Mouse (Mus musculus) c-Kit-positive CD71-positive TER-119-positive erythroid progenitor cells, embryonic 14.5 days (primary cell): Measurements from ENCODE around the gene Ttc29.
A peak's percentile ranks its signal among the peaks of the same experiment; 100 is the strongest.

Experiments used
- DNase-seq: peaks from one replicate; pipeline ENCODE4 v3.0.0-alpha.2; 2013; ENCODE audit warnings: low spot score

The Ttc29 gene

DNA sequence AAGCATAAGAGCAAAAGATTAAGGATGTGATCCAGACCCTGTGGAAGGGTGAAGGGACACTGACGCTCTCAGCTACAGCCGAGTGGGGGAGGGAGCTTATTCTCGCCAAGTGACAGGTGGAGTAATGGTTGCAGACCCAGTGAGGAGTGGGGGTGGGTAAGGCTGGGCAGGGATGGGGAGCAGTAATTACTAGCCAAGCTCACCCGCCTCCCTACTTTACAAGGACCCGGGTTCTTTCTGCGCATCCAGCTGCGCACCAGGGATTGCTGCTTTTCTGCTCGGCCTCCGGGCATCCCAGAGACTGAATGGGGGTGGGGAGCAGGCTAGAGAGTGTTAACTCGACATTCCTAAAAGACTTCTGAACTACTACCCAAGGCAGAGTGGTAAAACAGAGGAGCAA is 213.4 kb downstream of the Ttc29 start:
- no peak for DNase-seq

DNA sequence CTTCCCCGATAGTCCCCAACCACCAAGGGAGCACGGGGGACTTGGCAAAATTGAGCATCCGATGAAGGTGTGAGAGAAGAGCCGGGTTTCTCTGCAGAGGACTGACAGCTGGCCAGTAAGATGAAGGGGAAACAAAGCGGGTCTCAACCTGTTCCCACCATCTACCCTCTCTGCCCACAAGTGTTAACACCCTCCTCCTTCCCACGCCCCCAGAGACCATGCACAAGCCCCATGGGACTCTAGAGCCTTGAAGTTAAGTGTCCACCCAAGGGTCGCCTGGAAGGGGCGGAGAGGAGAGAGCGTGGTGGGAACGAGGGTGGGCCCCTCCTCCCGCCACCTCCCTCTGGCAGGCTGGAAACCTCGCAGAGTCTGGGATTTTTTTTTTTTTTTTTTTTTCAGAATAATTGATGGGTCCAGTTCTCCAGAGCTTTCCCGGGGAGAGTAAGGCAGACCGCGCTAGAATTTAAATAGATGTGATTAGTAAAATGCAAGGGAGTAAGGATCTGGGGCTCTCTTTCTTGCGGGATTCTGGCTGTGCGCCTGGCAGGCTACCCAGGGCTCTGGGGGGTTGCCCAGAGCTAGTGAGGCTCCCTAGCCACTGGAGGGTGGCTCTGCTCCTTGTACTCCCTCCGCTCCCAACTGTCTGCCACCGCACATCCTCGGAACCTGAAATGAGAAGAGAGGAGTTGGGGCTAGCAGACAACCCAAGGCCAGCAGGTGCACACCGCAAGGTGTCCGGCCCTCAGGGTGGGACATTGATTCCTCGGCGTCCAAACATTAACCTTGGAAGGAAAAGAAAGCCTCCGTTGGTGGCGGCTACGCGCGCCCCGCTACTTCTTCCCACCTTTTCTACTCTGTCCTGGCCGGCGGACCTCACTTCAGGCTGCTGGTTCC is 214.0 kb downstream of the Ttc29 start:
- DNase-seq = no peak

DNA sequence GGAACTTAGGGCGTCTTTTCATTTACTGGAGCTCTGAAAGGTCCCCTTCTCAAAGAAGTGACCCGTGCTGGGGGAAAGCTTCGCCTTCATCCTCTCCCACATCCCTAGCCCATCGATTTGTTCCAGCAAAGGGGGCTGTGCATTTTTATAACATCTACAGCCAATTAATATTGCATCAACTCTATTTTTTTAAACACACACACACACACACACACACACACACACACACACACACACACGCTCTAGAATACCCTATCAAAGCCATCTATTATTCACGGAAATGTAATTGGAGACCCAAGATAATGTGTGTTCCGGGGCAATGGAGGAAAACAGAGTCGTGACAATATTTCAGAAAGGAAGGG is 214.7 kb downstream of the Ttc29 start:
- DNase-seq = no peak

DNA sequence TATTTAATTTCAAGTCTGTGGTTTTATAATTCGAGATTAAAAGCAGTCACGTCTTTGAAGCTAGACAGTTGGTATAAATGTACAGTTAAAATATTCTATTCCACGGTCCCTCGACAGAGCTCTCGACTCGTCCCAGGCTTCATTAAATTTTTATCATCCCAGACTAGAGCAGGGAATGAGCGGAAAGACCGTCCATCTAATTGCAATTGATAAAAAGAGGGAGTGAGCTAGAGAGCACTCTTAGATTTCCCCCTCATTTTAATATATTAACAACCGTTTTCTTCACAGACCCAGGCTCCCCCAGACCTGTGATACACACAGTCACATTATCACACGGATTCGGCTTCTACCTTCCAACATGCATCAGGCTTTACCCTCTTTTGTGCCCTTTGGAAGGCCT is 215.1 kb downstream of the Ttc29 start:
- DNase-seq = no peak

DNA sequence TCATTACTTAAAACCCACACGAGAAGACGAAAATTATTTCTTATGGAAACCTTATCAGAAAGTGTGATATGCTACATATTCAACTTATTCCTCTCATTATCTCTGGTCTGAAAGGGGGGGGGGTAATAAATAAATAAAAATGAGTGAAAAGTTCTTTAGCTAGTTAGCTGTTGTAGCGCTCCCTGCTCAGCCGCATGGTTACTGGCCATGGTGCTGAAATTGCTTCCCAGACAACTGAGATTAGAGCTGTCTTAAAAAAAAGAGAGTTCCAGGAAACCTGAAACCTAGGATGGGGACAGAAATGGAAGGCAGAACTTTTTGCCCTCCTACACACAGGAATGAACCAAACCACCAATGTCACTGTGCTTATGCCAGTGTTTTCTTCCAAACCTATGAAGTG is 218.3 kb downstream of the Ttc29 start:
- DNase-seq = peak; percentile 6

DNA sequence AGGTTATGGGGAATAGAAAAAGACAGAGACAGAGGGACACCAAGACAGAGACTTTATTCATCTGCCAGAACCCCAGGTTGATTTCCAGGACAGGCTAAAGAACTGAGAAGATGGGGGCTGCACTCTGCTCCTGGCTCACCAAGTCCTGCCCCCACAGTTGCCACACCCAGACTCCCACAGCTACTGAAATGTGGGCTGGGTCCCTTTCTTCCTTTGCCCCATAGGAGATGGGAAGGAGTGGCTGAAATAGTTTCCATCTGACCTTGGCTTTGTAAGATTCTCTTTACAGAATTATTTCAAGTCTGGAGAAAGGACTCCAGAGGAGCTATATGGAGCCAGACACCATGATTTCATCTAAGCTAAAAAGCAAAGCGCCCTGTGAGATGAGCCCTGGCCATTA is 219.4 kb downstream of the Ttc29 start:
- no peak for DNase-seq

DNA sequence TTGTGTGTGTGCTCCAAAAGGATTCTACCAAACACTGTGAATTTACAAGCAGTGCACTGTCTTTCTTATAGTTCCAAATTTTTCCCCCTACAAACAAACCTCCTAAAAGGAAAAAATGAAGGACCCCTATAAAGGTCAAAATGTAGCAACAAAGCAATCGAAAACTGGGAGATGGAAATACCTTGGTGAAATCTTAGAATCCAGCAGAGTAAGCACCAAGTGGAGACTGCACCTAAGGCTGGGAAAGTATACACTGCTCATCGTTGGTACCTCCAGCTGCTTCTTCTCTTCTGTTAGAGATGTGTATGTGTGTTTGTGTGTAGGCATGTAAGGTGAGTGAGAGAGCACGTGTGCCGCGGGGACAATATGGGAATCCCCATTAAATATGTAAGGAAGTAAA is 220.2 kb downstream of the Ttc29 start:
- no peak for DNase-seq

DNA sequence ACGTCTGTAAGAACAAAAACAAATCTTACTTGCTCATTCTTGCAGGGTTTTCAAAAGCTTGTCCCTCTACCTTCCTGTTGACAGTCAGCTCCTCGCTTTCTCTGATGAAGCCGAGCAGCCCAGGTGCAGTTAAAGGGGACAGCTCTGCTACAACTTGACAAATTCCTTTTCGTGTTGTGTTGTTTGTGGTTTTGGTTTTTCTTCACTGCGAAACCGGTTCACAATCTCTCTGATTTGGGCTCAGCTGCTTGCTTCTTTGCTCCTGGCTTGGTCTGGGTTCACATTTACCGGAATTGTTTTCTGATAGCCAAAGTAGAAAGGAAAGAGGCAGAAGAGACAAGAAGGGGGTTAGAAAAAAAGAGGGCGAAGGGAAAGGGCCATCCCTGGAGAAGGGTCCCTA is 221.2 kb downstream of the Ttc29 start:
- DNase-seq = no peak

DNA sequence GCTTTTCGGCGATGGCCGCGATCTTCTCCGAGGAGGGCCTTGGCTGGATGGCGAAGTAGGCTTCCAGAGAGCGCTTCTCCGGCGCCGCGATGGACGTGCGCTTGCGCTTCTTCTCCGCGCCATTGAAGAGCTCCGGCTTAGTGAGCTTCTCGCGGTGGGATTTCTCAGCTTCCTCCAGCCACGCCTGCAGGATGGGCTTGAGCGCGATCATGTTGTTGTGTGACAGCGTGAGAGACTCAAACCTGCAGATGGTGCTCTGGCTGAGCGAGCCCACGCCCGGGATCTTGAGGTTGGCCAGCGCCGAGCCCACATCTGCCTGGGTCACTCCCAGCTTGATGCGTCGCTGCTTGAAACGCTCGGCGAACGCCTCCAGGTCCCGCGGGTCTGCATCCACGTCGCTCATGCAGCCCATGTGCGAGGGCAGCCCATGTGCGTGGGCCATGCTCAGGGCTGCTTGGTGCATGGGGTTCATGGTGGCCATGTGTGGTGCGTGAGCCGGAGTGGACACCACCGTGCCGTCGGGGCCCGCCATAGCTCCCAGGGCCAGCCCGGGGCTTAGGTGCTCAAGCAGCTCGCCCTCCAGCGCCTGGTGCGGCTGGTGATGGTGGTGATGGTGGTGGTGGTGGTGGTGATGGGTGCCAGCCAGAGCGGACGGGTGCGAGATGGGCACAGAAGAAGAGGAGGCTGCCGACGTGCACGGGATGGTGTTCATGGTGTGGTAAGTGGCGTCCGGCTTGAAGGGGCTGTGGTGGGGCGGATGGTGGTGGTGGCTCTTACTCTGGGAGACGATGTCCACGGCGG is 221.9 kb downstream of the Ttc29 start:
- DNase-seq = no peak

DNA sequence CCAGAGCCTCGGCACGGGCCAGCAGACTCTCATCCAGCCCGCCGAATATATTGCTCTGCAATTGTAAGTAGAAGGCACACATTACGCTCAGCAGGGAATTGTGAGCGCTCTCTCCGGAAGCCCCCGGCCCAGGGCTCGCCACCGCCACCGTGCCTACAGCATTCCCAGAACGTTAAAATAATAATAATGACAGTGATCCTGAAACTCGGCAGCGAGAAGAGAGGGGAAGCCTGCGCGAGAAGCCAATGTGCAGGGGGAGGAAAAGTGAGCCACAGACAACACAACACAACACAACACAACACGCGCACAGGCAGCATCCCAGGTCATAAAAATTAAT is 222.5 kb downstream of the Ttc29 start:
- no peak for DNase-seq

DNA sequence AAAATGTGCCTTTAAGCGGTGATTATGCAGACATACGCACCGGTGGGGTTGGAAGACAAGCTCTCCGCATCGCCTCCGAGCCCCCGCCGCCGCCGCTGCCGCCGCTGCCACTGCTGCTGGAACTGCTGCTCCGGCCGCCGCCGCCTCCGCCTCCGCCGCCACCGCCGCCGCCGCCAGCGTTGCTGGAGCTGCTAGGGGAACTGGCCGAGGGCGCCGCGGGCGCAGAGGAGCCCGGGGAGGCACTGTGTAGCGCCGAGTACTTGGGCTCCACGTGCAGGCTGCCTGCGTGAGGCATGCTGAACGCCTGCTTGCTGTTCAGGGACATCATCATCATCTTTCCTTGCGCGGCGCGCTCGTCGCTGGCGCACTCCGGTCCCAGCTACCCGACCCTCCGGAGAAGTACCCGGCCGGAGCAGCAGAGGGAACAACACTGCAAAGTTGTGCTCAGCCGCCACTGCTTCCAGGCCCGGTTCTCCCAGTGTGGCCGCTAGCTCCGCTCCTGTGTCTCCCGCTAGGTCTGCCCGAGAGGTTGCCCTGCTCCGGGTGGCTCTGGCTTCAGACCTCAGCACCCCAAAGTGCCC is 223.1 kb downstream of the Ttc29 start, which contains the start of gene Pou4f2:
Gene Pou4f2, minus strand, starts transcription at position 575 of the 581 bp plus-strand sequence.
- DNase-seq = no peak

DNA sequence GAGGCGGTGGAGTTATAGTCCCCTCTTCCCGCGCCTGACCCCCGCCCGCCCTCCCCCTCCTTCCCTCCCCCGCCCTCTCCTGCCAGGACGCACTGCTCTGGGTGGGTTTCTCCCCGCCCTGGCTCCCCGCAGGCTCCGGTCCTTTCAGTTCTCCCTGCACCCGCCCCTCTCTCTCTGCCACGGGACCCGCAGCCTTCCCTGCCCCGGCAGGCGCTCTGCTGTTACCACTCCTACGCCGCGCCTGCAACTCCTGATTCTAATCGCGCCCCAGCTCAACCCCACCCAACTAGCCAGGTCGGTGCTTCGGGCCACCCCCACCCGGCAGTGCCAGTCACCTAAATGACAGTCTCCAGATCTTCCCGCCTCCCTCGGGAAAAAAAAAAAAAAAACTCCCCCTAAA is 223.6 kb downstream of the Ttc29 start:
- DNase-seq = no peak

DNA sequence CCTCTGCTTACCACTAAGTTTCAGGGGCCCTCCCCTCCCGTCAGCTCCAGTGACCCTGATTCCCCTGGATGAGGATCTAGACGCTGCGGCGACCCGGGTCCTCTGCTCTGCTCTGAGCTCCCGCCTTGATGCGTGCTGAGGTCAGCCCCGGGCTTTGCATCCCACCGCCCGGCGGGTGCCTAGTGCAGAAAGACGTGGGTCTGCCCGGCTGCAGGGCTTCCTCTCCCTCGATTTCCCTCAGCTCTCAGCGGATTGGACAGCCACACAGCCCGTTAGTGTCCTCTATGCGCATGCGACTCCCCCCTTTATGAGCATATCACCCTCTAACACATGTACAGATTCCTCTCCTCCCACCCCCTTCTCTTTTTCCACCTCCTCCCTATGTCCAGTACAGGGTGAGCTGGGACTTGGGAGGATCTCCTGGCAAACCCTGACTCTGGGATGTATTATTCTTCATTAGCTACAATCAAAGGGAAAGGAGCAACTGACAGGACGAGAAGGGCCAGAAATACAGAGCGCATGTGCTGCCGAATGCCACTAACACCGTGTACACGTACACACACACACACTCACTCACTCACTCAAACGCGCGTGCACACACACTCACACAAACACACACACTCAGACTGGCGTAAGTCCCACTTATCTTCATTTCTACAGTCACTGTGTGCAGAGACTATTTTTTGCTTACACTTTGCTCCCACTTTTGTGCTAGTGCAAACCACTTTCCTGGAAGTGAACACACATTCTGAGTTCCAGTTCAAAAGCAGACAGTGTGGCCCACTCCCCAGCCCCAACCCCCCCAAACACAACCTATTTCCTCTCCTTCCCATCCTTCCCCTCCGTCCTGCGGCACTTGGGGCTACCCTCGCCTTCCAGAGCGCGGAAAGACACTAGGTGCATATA is 224.3 kb downstream of the Ttc29 start:
- no peak for DNase-seq

DNA sequence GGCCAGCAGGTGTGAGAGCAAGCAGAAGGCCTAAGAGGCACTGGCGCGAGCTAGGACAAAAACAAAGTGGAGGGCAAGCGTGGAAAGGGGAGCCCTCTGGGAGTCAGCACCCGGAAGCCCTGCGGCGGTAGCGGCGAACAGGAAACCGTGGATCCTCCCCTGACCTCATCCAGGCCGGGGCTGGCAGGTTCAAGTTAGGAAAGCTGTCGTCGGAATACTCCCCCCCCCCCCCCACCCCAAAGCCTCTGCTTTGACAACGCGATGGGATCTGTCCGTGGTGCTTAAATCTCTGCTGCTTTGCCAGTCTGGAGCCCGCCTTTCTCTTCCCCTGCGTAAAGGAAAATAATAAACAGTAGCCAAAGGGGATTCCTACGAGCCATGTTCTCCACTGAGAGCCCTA is 225.0 kb downstream of the Ttc29 start:
- no peak for DNase-seq

DNA sequence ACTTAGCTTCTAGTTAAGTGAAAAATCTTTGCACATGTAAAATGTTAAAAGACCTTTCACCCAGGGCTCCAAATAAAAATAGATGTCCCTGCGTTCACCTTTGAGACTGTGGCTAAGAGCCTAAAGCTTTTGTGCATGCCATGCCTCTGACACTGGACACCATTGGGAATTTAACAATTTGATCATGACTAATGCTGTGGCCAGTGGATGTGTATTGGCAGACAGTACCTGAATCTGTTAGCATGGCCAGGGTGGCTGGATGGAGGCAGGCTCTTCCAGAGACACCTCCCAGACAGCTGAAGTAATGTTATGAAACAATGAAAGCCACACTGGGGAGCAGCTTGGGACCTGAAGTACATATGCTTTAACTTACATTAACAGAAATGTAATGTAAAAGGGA is 229.7 kb downstream of the Ttc29 start:
- no peak for DNase-seq
